Mouse (Mus musculus): ENCODE measurements around the gene Xpr1. TPM values are rescaled to one million over a fixed set of nuclear protein-coding genes. Genes with fewer than 3 reads are reported as not detected.

The Xpr1 gene
- polyA plus RNA-seq, 1 experiment from 2014 or later, result 72.7 TPM

- WGBS, result 62% methylated on average over 2 of the region's 2 CpGs
- no peak overlapping the region for H3K27ac ChIP-seq
- no peaks in the 10 kb centered on the region for H3K9me3 ChIP-seq
- no peak for ATAC-seq (replicated peaks)
- peaks cover 6% of the 10 kb centered on the region; the same call in 1 of the 2 replicates for H3K4me1 ChIP-seq
- H3K9ac ChIP-seq, result no peak overlapping the region
- H3K4me2 ChIP-seq, result no peak overlapping the region
- H3K4me3 ChIP-seq, result no peak overlapping the region
- H3K36me3 ChIP-seq (replicated peaks), result no peaks in the 10 kb centered on the region
- no peaks in the 10 kb centered on the region for H3K27me3 ChIP-seq (replicated peaks)
Observed at GRCm38 (mm10) chr1:155394021-155394420, 23.2 kb downstream of the Xpr1 start.

GRCm38 (mm10) chr1:155392825-155393224, 24.4 kb downstream of the Xpr1 start:
- 95% methylated on average over 7 of the region's 7 CpGs for WGBS
- Histone ChIP-seq H3K4me1 (peaks cover 6% of the 10 kb centered on the region; the same call in 1 of the 2 replicates), H3K4me2 (no peak overlapping the region), H3K9me3 (no peaks in the 10 kb centered on the region), H3K36me3 (replicated peaks) (no peaks in the 10 kb centered on the region), H3K9ac (no peak overlapping the region), H3K27me3 (replicated peaks) (no peaks in the 10 kb centered on the region), H3K4me3 (no peak overlapping the region), H3K27ac (no peak overlapping the region)
- ATAC-seq (replicated peaks), result no peak

- Histone ChIP-seq H3K27me3 (replicated peaks) (no peaks in the 10 kb centered on the region), H3K27ac (no peak overlapping the region), H3K36me3 (replicated peaks) (no peaks in the 10 kb centered on the region), H3K4me3 (no peak overlapping the region), H3K9ac (no peak overlapping the region), H3K4me2 (no peak overlapping the region), H3K4me1 (peaks cover 6% of the 10 kb centered on the region; the same call in 1 of the 2 replicates), H3K9me3 (no peaks in the 10 kb centered on the region)
- no peak for ATAC-seq (replicated peaks)
- WGBS, result 57% methylated on average over 4 of the region's 4 CpGs
Observed at GRCm38 (mm10) chr1:155391537-155391936, 25.7 kb downstream of the Xpr1 start.

- Histone ChIP-seq H3K9ac (no peak overlapping the region), H3K9me3 (no peaks in the 10 kb centered on the region), H3K4me3 (no peak overlapping the region), H3K36me3 (replicated peaks) (no peaks in the 10 kb centered on the region; the same call in 1 of the 2 replicates), H3K4me1 (peaks cover 4% of the 10 kb centered on the region; the same call in 1 of the 2 replicates), H3K4me2 (no peak overlapping the region), H3K27ac (no peak overlapping the region), H3K27me3 (replicated peaks) (no peaks in the 10 kb centered on the region)
- 50% methylated on average over 1 of the region's 1 CpGs for WGBS
- no peak for ATAC-seq (replicated peaks)
Observed at GRCm38 (mm10) chr1:155388418-155388817, 28.8 kb downstream of the Xpr1 start.

GRCm38 (mm10) chr1:155386551-155386950, 30.7 kb downstream of the Xpr1 start:
- H3K36me3 ChIP-seq (replicated peaks), result no peaks in the 10 kb centered on the region; the same call in 1 of the 2 replicates
- WGBS, result 87% methylated on average over 4 of the region's 4 CpGs
- peaks cover 4% of the 10 kb centered on the region; the same call in 1 of the 2 replicates for H3K4me1 ChIP-seq
- H3K4me3 ChIP-seq, result no peak overlapping the region
- ATAC-seq (replicated peaks), result no peak
- no peaks in the 10 kb centered on the region for H3K27me3 ChIP-seq (replicated peaks)
- H3K27ac ChIP-seq, result no peak overlapping the region
- H3K9ac ChIP-seq, result no peak overlapping the region
- H3K4me2 ChIP-seq, result no peak overlapping the region
- H3K9me3 ChIP-seq, result no peaks in the 10 kb centered on the region

- no peak for ATAC-seq (replicated peaks)
- no peaks in the 10 kb centered on the region for H3K4me1 ChIP-seq
- H3K27me3 ChIP-seq (replicated peaks), result no peaks in the 10 kb centered on the region
- H3K36me3 ChIP-seq (replicated peaks), result no peaks in the 10 kb centered on the region; the same call in 1 of the 2 replicates
- H3K4me2 ChIP-seq, result no peak overlapping the region
- 93% methylated on average over 8 of the region's 8 CpGs for WGBS
- H3K9me3 ChIP-seq, result no peaks in the 10 kb centered on the region
- H3K4me3 ChIP-seq, result no peak overlapping the region
- H3K9ac ChIP-seq, result no peak overlapping the region
- no peak overlapping the region for H3K27ac ChIP-seq
Observed at GRCm38 (mm10) chr1:155383319-155384302, 33.6 kb downstream of the Xpr1 start.

- H3K4me3 ChIP-seq, result no peak overlapping the region
- H3K36me3 ChIP-seq (replicated peaks), result no peaks in the 10 kb centered on the region; the same call in 1 of the 2 replicates
- no peak for ATAC-seq (replicated peaks)
- H3K4me2 ChIP-seq, result no peak overlapping the region
- H3K27ac ChIP-seq, result no peak overlapping the region
- WGBS, result 20% methylated on average over 1 of the region's 1 CpGs
- no peak overlapping the region for H3K9ac ChIP-seq
- no peaks in the 10 kb centered on the region for H3K4me1 ChIP-seq
- no peaks in the 10 kb centered on the region for H3K9me3 ChIP-seq
- no peaks in the 10 kb centered on the region for H3K27me3 ChIP-seq (replicated peaks)
Observed at GRCm38 (mm10) chr1:155381931-155382330, 35.3 kb downstream of the Xpr1 start.

GRCm38 (mm10) chr1:155379289-155379688, 37.9 kb downstream of the Xpr1 start:
- Histone ChIP-seq H3K36me3 (replicated peaks) (no peaks in the 10 kb centered on the region; the same call in 1 of the 2 replicates), H3K4me2 (no peak overlapping the region), H3K9ac (no peak overlapping the region), H3K4me1 (no peaks in the 10 kb centered on the region), H3K4me3 (no peak overlapping the region), H3K9me3 (no peaks in the 10 kb centered on the region), H3K27ac (no peak overlapping the region), H3K27me3 (replicated peaks) (no peaks in the 10 kb centered on the region)
- WGBS, result 97% methylated on average over 1 of the region's 1 CpGs
- no peak for ATAC-seq (replicated peaks)

GRCm38 (mm10) chr1:155372821-155373220, 44.4 kb downstream of the Xpr1 start:
- Histone ChIP-seq H3K4me1 (peaks cover 19% of the 10 kb centered on the region), H3K36me3 (replicated peaks) (no peaks in the 10 kb centered on the region), H3K27me3 (replicated peaks) (no peaks in the 10 kb centered on the region), H3K9me3 (no peaks in the 10 kb centered on the region), H3K27ac (no peak overlapping the region), H3K9ac (no peak overlapping the region), H3K4me3 (no peak overlapping the region), H3K4me2 (no peak overlapping the region)
- ATAC-seq (replicated peaks), result no peak
- 62% methylated on average over 1 of the region's 1 CpGs for WGBS

GRCm38 (mm10) chr1:155370075-155370658, 47.0 kb downstream of the Xpr1 start:
- Histone ChIP-seq H3K4me3 (no peak overlapping the region), H3K4me2 (no peak overlapping the region), H3K9ac (no peak overlapping the region), H3K4me1 (peaks cover 29% of the 10 kb centered on the region), H3K9me3 (no peaks in the 10 kb centered on the region), H3K27me3 (replicated peaks) (no peaks in the 10 kb centered on the region), H3K27ac (peak overlapping the region; percentile 56; the same call in 1 of the 2 replicates), H3K36me3 (replicated peaks) (no peaks in the 10 kb centered on the region)
- ATAC-seq (replicated peaks), result peak; percentile 50; the same call in 1 of the 2 replicates
- 42% methylated on average over 2 of the region's 2 CpGs for WGBS

GRCm38 (mm10) chr1:155366366-155366765, 50.8 kb downstream of the Xpr1 start:
- Histone ChIP-seq H3K36me3 (replicated peaks) (no peaks in the 10 kb centered on the region), H3K9ac (no peak overlapping the region), H3K4me2 (no peak overlapping the region), H3K9me3 (no peaks in the 10 kb centered on the region), H3K27me3 (replicated peaks) (no peaks in the 10 kb centered on the region), H3K4me3 (no peak overlapping the region), H3K4me1 (peaks cover 29% of the 10 kb centered on the region), H3K27ac (no peak overlapping the region)
- 36% methylated on average over 4 of the region's 4 CpGs for WGBS
- no peak for ATAC-seq (replicated peaks)

- H3K4me1 ChIP-seq, result peaks cover 6% of the 10 kb centered on the region; the same call in 1 of the 2 replicates
- WGBS, result 93% methylated on average over 4 of the region's 4 CpGs
- ATAC-seq (replicated peaks), result no peak
Observed at GRCm38 (mm10) chr1:155361502-155362126, 55.6 kb downstream of the Xpr1 start.

More at GRCm38 (mm10) chr1:155361502-155362126, 55.6 kb downstream of the Xpr1 start:
- H3K9ac ChIP-seq, result no peak overlapping the region
- no peak overlapping the region for H3K4me2 ChIP-seq
- H3K9me3 ChIP-seq, result no peaks in the 10 kb centered on the region
- no peak overlapping the region for H3K4me3 ChIP-seq
- H3K36me3 ChIP-seq (replicated peaks), result no peaks in the 10 kb centered on the region
- no peaks in the 10 kb centered on the region for H3K27me3 ChIP-seq (replicated peaks)
- H3K27ac ChIP-seq, result no peak overlapping the region

Measured in midbrain, embryonic 15.5 days (tissue).